Mouse (Mus musculus) G1E-ER4 (cell line): ENCODE data around the gene Grin2b. TPM values are rescaled to one million over a fixed set of nuclear protein-coding genes. Genes with fewer than 3 reads are reported as not detected.

Source experiments
- GATA1 ChIP-seq: IDR thresholded peaks from one replicate; pipeline ENCODE4 v1.8.0; 2012; ENCODE audit warnings: low read length, inconsistent platforms
- polyA plus RNA-seq: library from polyadenylated mRNA; stranded (reverse); fragments of >175 nt; gene quantifications from 2 replicates; pipeline ENCODE4 v1.2.3, GENCODE M21; 2012

Grin2b gene
- polyA plus RNA-seq, 1 experiment: not detected

DNA sequence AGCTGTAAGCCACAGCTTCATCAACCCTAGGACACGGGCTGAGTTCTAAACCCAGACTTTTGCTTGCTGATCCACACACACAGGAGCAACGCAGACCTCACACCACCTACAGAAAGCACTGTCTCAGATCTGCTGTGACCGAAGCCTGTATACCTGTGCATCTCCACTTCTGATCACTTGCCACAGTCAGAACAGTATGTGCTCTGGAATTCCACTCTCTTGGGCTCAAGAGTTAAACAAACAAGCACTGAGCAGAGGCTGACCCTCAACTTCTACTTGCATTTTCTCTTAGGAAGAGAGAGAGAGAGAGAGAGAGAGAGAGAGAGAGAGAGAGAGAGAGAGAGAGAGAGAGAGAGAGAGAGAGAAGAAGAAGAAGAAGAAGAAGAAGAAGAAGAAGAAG is 50.7 kb downstream of the Grin2b start:
- TF ChIP-seq GATA1: no peak

DNA sequence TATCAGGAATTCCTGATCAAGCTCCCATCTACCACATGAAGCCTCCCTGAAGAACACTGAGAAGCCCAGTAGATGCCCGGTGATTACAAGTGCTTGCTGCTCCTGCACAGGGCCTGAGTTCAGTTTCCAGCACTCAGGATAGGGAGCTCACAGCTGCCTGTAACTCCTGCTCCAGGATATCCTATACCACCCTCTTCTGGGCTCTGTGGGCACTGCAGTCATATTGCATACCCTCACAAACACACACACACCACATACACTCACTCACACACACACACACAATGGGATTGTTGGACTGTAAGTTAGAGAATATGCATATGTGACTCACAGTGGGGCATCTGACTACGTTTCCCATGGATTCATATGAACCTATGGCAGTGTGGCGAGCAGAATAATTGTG is 55.9 kb downstream of the Grin2b start:
- no peak for TF ChIP-seq GATA1

DNA sequence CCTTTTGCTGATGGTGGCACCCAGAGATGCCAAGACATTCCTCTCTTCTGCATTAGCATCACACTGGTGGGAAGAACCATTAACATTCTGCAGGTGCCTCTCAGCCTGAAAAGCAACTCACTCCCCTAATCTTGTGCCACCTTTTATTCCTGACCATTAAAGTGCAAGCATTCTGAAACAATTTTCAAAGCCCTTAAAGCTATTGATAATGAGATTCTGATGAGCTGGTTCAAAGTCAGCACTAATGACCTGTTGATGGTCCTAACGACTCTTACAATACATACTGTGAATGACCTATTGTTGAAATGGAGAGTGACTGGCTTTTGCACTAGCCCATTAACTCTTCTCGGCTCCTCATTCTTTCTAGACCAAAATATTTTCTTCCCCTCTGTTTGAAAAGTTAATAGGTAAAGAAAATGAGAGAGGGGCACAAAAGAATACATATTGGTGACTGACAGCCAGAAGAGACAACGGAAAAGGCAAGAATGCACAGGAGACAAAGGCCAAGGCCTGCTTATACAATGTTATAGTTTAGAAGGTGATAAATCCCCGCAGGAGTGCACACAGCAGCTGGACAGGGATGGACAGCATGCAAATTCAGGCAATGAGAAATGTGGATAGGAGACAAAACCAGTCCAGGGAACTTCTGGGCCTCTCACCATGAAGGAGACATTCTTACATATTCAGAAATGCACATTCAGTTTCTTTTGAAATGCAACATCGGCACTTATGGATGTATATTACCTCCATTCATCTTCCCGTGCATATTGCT is 59.5 kb downstream of the Grin2b start:
- no peak for TF ChIP-seq GATA1

GRCm38 (mm10) chr6:136109172-136109571 is 64.1 kb downstream of the Grin2b start:
- no peak for TF ChIP-seq GATA1

- TF ChIP-seq GATA1: no peak
These were observed 64.8 kb downstream of the Grin2b start for GRCm38 (mm10) chr6:136108466-136108865.

DNA sequence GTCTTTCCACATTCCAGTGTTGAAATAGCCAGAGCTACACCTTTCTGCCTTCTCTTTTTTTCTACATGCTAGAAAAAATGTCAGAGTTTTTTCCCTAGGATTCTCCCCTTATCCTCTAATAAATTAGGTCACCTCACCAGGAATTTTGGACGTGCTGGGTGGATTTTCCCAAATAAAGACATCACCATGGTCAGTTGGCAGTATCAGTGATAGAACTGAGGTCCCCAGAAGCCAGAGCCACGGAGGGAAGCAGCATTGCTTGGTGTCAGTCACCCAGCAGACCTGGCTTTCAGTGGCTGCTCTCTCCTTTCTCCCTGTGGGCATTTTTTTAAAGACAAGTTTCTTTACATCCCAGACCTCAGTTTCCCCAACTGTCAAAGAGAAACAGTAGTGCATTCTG is 68.1 kb downstream of the Grin2b start:
- no peak for TF ChIP-seq GATA1

DNA sequence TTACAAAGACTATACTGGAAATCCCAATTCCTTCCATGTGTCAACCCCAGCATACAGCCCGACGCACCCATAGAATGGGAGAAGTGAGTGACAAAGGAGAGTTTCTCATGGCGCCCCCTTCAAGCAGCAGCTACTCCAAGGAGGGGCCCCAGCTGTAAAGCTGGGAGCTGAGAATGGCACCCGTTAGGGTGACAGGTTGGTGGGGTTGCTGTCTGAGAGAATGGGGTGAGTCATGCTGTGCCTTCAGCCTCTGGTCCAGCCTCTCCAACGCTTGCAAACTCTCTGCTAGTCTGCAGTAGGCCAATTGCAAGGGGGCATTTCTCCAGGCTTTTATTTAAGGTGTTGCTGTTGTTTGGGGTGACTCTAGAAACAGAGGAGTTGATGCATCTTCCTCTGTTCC is 73.1 kb downstream of the Grin2b start:
- TF ChIP-seq GATA1: no peak

- no peak for TF ChIP-seq GATA1
These were observed 77.0 kb downstream of the Grin2b start for GRCm38 (mm10) chr6:136096269-136096668.

DNA sequence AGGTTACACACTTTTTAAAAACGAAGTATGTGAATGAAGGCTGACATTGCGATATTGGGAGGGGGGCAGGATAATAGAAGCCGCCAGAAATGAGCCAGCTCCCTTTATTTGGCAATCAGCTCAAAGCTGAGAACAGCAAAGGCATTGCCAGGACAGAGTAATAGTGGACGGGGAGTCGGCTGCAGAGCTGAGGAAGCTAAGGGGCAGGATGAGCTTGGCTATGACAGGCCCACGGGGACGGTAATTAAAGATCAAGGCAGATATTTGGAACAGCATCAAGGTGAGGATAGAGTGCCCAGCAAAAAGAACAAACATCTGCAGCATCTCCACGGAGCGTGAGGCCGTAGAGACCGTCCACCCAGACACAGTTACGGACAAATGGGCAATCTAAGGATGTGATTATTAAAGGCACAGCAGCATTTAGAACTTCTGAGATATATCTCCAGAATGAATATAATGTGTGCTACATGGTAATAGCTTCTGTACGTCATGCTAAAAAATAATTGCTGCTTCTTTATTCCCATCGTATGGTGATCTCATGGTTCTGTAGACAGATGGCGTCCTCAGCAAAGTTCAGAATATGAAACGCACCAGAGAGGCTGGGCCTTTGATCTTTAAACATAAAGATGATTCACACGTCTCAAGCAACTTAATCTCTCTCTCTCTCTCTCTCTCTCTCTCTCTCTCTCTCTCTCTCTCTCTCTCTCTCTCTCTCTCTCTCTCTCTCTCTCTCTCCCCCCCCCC is 93.1 kb downstream of the Grin2b start:
- TF ChIP-seq GATA1: no peak

DNA sequence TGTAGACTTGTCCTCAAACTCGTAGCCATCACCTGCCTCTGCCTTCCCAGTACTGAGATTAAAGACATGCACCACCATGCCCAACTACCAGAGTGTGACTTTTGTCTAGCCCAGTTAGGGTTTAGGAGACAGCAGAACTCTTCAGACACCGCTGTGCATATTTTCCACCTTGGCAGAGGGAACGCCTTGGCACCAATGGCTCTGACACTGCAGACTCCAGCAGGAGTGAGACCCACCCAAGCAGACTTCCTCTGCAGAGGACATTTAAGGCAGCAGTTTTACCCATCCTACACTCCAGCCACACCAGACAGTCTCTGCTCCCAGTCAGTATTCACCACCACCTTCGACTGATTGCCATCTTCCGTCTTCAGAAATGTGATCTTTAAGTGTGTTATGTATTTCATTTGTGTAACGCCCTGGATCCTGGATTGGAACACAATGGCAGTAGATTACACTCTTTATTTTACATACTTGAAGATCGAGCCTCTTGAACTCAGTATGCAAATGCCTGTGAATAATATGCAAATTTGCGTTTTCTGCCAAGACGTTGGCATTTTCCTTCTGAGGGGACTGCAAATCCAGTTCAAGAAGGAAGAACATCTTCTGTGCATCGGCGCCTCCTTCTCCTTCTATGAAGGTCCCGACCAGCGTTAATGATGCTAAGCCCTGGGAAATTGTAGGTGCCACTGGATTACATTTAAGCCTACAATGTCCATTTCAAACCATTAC is 100.8 kb downstream of the Grin2b start:
- no peak for TF ChIP-seq GATA1

GRCm38 (mm10) chr6:136070101-136070500 is 103.2 kb downstream of the Grin2b start:
- no peak for TF ChIP-seq GATA1

- no peak for TF ChIP-seq GATA1
These were observed 120.0 kb downstream of the Grin2b start for GRCm38 (mm10) chr6:136053346-136053745.

DNA sequence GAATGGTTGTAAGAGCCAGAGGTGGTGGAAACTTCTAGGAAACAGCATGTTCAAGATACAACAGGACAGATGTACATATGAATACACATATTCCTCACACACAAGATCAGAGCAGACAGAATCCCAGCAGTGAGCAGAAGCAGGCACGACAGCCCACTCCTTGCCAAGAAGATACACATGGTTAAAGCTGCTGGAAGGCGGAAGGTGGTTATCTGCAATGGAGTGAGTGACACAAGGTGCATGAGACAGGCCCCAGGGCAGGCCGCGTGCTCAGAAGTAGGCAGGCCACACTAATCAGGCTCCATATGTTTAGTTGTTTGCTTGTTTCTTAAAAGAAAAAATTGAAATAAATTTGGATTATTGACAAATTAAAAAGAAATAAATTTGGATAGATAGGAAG is 123.0 kb downstream of the Grin2b start:
- no peak for TF ChIP-seq GATA1

- no peak for TF ChIP-seq GATA1
These were observed 125.2 kb downstream of the Grin2b start for GRCm38 (mm10) chr6:136048084-136048483.

GRCm38 (mm10) chr6:136046091-136046490 is 127.2 kb downstream of the Grin2b start:
- no peak for TF ChIP-seq GATA1

GRCm38 (mm10) chr6:136044461-136044860 is 128.8 kb downstream of the Grin2b start:
- no peak for TF ChIP-seq GATA1
